Mouse (Mus musculus) bone marrow, adult 2 months (tissue): ENCODE results near the gene Mthfs. TPM values are rescaled to one million over a fixed set of nuclear protein-coding genes. Genes with fewer than 3 reads are reported as not detected.

Experiments
- H3K27ac ChIP-seq: fragments of 200-500 bp; 2 replicates; pipeline ENCODE4 v1.5.1; 2012; ENCODE audit warnings: low read depth, mild to moderate bottlenecking, control low read depth, inconsistent platforms, low read length; ENCODE audit not compliant: control insufficient read depth, poor library complexity, insufficient read depth
- H3K4me1 ChIP-seq: fragments of 200-500 bp; 2 replicates; pipeline ENCODE4 v1.6.1; 2011; ENCODE audit warnings: low read length; ENCODE audit not compliant: control insufficient read depth, insufficient read depth
- H3K4me3 ChIP-seq: fragments of 200-500 bp; replicated peaks from 2 replicates; pipeline ENCODE3; 2011; ENCODE audit warnings: mild to moderate bottlenecking, low read depth, low read length, control low read depth; ENCODE audit not compliant: control insufficient read depth
- CTCF ChIP-seq: fragments of 200-500 bp; IDR thresholded peaks from 2 replicates; pipeline ENCODE4 v1.5.1; 2011; ENCODE audit warnings: low read length, control low read depth; ENCODE audit not compliant: control insufficient read depth, insufficient read depth
- POLR2A ChIP-seq: fragments of 200-500 bp; IDR thresholded peaks from 2 replicates; pipeline ENCODE4 v1.6.1; 2011; ENCODE audit warnings: low read depth, mild to moderate bottlenecking, control low read depth, low read length, borderline replicate concordance; ENCODE audit not compliant: control insufficient read depth
- WGBS: fragments of 180-500 bp; shearing (Covaris S2); methylation state at CpG from one replicate; pipeline ENCODE4 v1.1.7; 2018; 5-methylcytosine and 5-hydroxymethylcytosine counted together
- polyA plus RNA-seq: library from polyadenylated mRNA; stranded (reverse); fragments of >200 nt; gene quantifications from 2 replicates; pipeline ENCODE4 v1.2.4, GENCODE M21; 2011; ENCODE audit warnings: low replicate concordance; ENCODE audit not compliant: missing spikeins, insufficient read depth, insufficient read length

Mthfs gene
- polyA plus RNA-seq, 1 experiment = 10.6 TPM

GRCm38 (mm10) chr9:89256556-89257335 lies 46.3 kb downstream of the Mthfs start:
- Histone ChIP-seq H3K4me1 (no peaks in the 10 kb centered on the region; the same call in 1 of the 2 replicates), H3K27ac (peak overlapping the region; percentile 15; the same call in 1 of the 2 replicates), H3K4me3 (no peak overlapping the region)
- WGBS = 7% methylated on average over 12 of the region's 12 CpGs
- no peak for TF ChIP-seq POLR2A
- TF ChIP-seq CTCF = no peak

GRCm38 (mm10) chr9:89263968-89264367 lies 53.5 kb downstream of the Mthfs start:
- no peaks in the 10 kb centered on the region for H3K4me1 ChIP-seq
- H3K27ac ChIP-seq = no peak overlapping the region
- H3K4me3 ChIP-seq = no peak overlapping the region
- TF ChIP-seq POLR2A (no peak), CTCF (no peak)
- 86% methylated on average over 3 of the region's 3 CpGs for WGBS

- H3K27ac ChIP-seq = no peak overlapping the region
- no peaks in the 10 kb centered on the region; the same call in 1 of the 2 replicates for H3K4me1 ChIP-seq
- H3K4me3 ChIP-seq = no peak overlapping the region
- TF ChIP-seq CTCF (no peak), POLR2A (no peak)
- WGBS = 42% methylated on average over 1 of the region's 1 CpGs
Measured at GRCm38 (mm10) chr9:89264571-89264970, 54.1 kb downstream of the Mthfs start.

GRCm38 (mm10) chr9:89267093-89267492 lies 56.6 kb downstream of the Mthfs start:
- H3K4me1 ChIP-seq = no peaks in the 10 kb centered on the region; the same call in 1 of the 2 replicates
- no peak overlapping the region for H3K27ac ChIP-seq
- H3K4me3 ChIP-seq = no peak overlapping the region
- TF ChIP-seq POLR2A (no peak), CTCF (no peak)
- 34% methylated on average over 4 of the region's 4 CpGs for WGBS

- H3K27ac ChIP-seq = no peak overlapping the region
Measured at GRCm38 (mm10) chr9:89267572-89267971, 57.1 kb downstream of the Mthfs start.

GRCm38 (mm10) chr9:89270376-89270775 lies 59.9 kb downstream of the Mthfs start:
- no peak for TF ChIP-seq CTCF
- no peak for TF ChIP-seq POLR2A
- H3K4me3 ChIP-seq = no peak overlapping the region
- H3K27ac ChIP-seq = no peak overlapping the region
- 85% methylated on average over 2 of the region's 2 CpGs for WGBS
- H3K4me1 ChIP-seq = no peaks in the 10 kb centered on the region; the same call in 1 of the 2 replicates

More at GRCm38 (mm10) chr9:89267572-89267971, 57.1 kb downstream of the Mthfs start:
- Histone ChIP-seq H3K4me1 (no peaks in the 10 kb centered on the region; the same call in 1 of the 2 replicates), H3K4me3 (no peak overlapping the region)
- WGBS = 35% methylated on average over 5 of the region's 5 CpGs
- no peak for TF ChIP-seq POLR2A
- TF ChIP-seq CTCF = no peak

- H3K4me1 ChIP-seq = no peaks in the 10 kb centered on the region; the same call in 1 of the 2 replicates
- H3K27ac ChIP-seq = no peak overlapping the region
- TF ChIP-seq CTCF = no peak
- no peak for TF ChIP-seq POLR2A
- WGBS = 80% methylated on average over 7 of the region's 7 CpGs
- no peak overlapping the region for H3K4me3 ChIP-seq
Measured at GRCm38 (mm10) chr9:89273766-89274165, 63.3 kb downstream of the Mthfs start.

- TF ChIP-seq POLR2A (no peak), CTCF (no peak)
- Histone ChIP-seq H3K27ac (no peak overlapping the region), H3K4me3 (no peak overlapping the region), H3K4me1 (no peaks in the 10 kb centered on the region; the same call in 1 of the 2 replicates)
- 87% methylated on average over 8 of the region's 8 CpGs for WGBS
Measured at GRCm38 (mm10) chr9:89278207-89278606, 67.7 kb downstream of the Mthfs start.
